In the genomic region with DNA sequence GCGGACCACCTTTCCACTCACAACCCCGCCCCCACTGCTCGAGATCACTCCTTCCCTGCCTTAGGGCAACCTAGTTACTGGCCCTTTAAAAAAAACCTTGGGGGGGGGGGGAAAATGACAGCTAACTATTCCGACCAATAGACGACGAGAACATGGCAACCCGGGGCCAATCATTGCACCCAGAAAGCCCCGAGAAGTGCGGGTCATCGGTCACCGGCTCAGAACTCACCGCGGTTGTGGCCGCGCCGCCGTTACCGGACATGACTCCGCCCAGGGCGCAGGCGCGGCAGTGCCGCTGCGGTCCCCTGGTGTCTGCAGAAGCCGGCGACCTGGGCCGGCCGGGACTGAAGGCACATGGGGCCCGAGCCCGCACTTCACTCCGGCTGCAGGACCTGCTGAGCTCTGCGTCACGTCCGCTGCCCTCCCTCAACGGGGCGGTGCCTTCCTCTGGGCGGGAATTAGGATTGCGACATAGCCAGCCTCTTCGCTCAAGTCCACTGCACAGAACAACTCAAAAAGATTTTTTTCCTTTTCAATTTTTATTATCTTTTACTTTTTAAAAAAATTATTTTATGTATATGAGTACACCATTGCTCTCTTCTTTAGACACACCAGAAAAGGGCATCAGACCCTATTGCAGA, we compare ENCODE assay signal across 8 mouse cellular contexts. TPM values are rescaled to one million over a fixed set of nuclear protein-coding genes. Genes with fewer than 3 reads are reported as not detected.
A peak's percentile ranks its signal among the peaks of the same experiment; 100 is the strongest.
DNase-seq lines count a peak whose midpoint lies in the region; ATAC-seq and TF ChIP-seq lines count a peak whose summit lies in the region.

A gene (minus strand): TSS at position 448 of the 641 bp plus-strand sequence.

- H3K4me1 ChIP-seq in ES-E14 (ENCODE audit: control insufficient read depth in 2 of 2, insufficient read depth in 2 of 2, low read length in 2 of 2, poor library complexity in 1 of 2), result peaks cover 2 to 20% of the 10 kb centered on the region in 2 experiments; a peak in 3 of 4 replicates
- peaks cover 10% of the 10 kb centered on the region for H3K4me1 ChIP-seq in forebrain, embryonic 16.5 days (replicated peaks; ENCODE audit: control insufficient read depth, insufficient read depth, low read length)
- H3K4me1 ChIP-seq in lung, embryonic 15.5 days, result peaks cover 17% of the 10 kb centered on the region

- intact Hi-C loops in heart, postnatal 36 days (cut with DNase I), result loop anchor here (5.0 kb wide), 1 partner anchor 37 kb away; a partner anchor contains a TSS

- H3K9me3 ChIP-seq in ES-E14 (ENCODE audit: control insufficient read depth, insufficient read depth, low read depth, low read length), result no peaks in the 10 kb centered on the region
- H3K9me3 ChIP-seq in forebrain, embryonic 16.5 days (ENCODE audit: control insufficient read depth, low read length), result no peaks in the 10 kb centered on the region
- no peaks in the 10 kb centered on the region for H3K9me3 ChIP-seq in lung, embryonic 15.5 days

- peak within 1 kb of the TSS; percentile 71 for H3K4me2 ChIP-seq in forebrain, embryonic 16.5 days (ENCODE audit: low read length)
- H3K4me2 ChIP-seq in lung, embryonic 15.5 days, result peak within 1 kb of the TSS; percentile 75

- peak; percentile 97 for ATAC-seq in forebrain, embryonic 16.5 days
- ATAC-seq in lung, embryonic 15.5 days (ENCODE audit: borderline replicate concordance, extremely low read depth, low FRiP score, low TSS enrichment), result peak; percentile 95

- no peaks in the 10 kb centered on the region for H3K27me3 ChIP-seq in forebrain, embryonic 16.5 days (replicated peaks; ENCODE audit: control insufficient read depth, insufficient read depth, low read length)
- no peaks in the 10 kb centered on the region for H3K27me3 ChIP-seq in lung, embryonic 15.5 days

- H3K36me3 ChIP-seq in ES-E14 (ENCODE audit: control insufficient read depth, insufficient read depth, low read length, poor library complexity, severe bottlenecking), result peaks cover 7% of the 10 kb centered on the region; the same call in 1 of the 2 replicates
- peaks cover 21% of the 10 kb centered on the region for H3K36me3 ChIP-seq in forebrain, embryonic 16.5 days (ENCODE audit: control insufficient read depth, insufficient read depth)
- peaks cover 36% of the 10 kb centered on the region for H3K36me3 ChIP-seq in lung, embryonic 15.5 days

- peak within 1 kb of the TSS; percentile 84 to 99 for H3K4me3 ChIP-seq in ES-E14 (ENCODE audit: insufficient read depth in 1 of 2, low read depth in 1 of 2, low read length in 2 of 2, poor library complexity in 1 of 2, severe bottlenecking in 1 of 2)
- peak within 1 kb of the TSS; percentile 92 for H3K4me3 ChIP-seq in forebrain, embryonic 16.5 days (replicated peaks; ENCODE audit: low read length)
- H3K4me3 ChIP-seq in lung, embryonic 15.5 days, result peak within 1 kb of the TSS; percentile 91

- DNase-seq in ES-E14 (ENCODE audit: low read depth, low spot score), result peak; percentile 76
- peak; percentile 90 to 93 for DNase-seq in cerebellum, adult 18-20 months
- peak; percentile 94 to 97 for DNase-seq in heart, postnatal 36 days
- DNase-seq in layer of hippocampus, adult 8-10 months (ENCODE audit: low spot score in 2 of 2), result peak; percentile 82 to 84
- peak; percentile 85 for DNase-seq in ovary, adult 18-20 months (ENCODE audit: low spot score)
- peak; percentile 89 for DNase-seq in thymus, postnatal 0 days (ENCODE audit: low spot score)

- peak within 1 kb of the TSS; percentile 96 for H3K9ac ChIP-seq in ES-E14 (ENCODE audit: insufficient read depth, low read depth, low read length, poor library complexity, severe bottlenecking)
- H3K9ac ChIP-seq in forebrain, embryonic 16.5 days (replicated peaks; ENCODE audit: low read depth, low read length), result peak within 1 kb of the TSS; percentile 85
- H3K9ac ChIP-seq in lung, embryonic 15.5 days, result peak within 1 kb of the TSS; percentile 88

- under 1% methylated on average over 39 of the region's 39 CpGs for WGBS in forebrain, embryonic 16.5 days
- WGBS in lung, embryonic 15.5 days, result under 1% methylated on average over 39 of the region's 39 CpGs

- peak within 1 kb of the TSS; percentile 96 for H3K27ac ChIP-seq in ES-E14 (ENCODE audit: insufficient read depth, low read depth, low read length, poor library complexity, severe bottlenecking)
- peak within 1 kb of the TSS; percentile 96 for H3K27ac ChIP-seq in forebrain, embryonic 16.5 days (ENCODE audit: low read length)
- H3K27ac ChIP-seq in lung, embryonic 15.5 days, result peak within 1 kb of the TSS; percentile 99

- in situ Hi-C loops in ES-E14 (cut with MboI; ENCODE audit: low sequenced_read_pairs in 2 of 2, unreplicated experiment in 2 of 2), result no loop called here

TF ChIP-seq in ES-E14, 5 proteins besides CTCF, POLR2A, EP300 and RAD21:
- TF ChIP-seq CHD2 (IDR thresholded peaks at IDR 0.05; ENCODE audit: low read depth, low read length) (no peak), ZNF384 (IDR thresholded peaks at IDR 0.05; ENCODE audit: low read depth, low read length) (peak; percentile 71)

RNA-seq across cellular contexts. Expression of the gene that starts here (rescaled TPM):
- total RNA-seq in ES-E14 (2012; rRNA removed), result 69.9 and 71.3 TPM in 2 replicates
- 64.3 and 64.7 TPM in 2 replicates for polyA plus RNA-seq in forebrain, embryonic 16.5 days (2015; fragmentation: Nextera tagmentation; extraction: Ambion mirVana)
- 10 to 100 TPM; 41.1 to 49.8 TPM for total RNA-seq in heart, postnatal 36 days (2021)
- total RNA-seq in layer of hippocampus, adult 8-10 months (2022), result 10 to 100 TPM; 20.2 to 26.9 (median 25.3) TPM
- 123 and 135 TPM in 2 replicates for polyA plus RNA-seq in lung, embryonic 15.5 days (2015; fragmentation: Nextera tagmentation; extraction: Ambion mirVana)
- polyA plus RNA-seq in thymus, postnatal 0 days (2015; fragmentation: Nextera tagmentation; extraction: Ambion mirVana), result 74.7 and 79.0 TPM in 2 replicates

Comparison
In these comparisons a context has a peak if more than half of its experiments do, and no peak if none do; other contexts are left out.
1. Peak in every context shown above with its lines: DNase-seq, ATAC-seq, H3K4me3 ChIP-seq and H3K27ac ChIP-seq.